Mouse (Mus musculus): Measurements from ENCODE around the gene Pprc1. TPM values are rescaled to one million over a fixed set of nuclear protein-coding genes. Genes with fewer than 3 reads are reported as not detected.

Gene Pprc1
- polyA plus RNA-seq, 1 experiment from 2014 or later: 49.4 TPM

DNA sequence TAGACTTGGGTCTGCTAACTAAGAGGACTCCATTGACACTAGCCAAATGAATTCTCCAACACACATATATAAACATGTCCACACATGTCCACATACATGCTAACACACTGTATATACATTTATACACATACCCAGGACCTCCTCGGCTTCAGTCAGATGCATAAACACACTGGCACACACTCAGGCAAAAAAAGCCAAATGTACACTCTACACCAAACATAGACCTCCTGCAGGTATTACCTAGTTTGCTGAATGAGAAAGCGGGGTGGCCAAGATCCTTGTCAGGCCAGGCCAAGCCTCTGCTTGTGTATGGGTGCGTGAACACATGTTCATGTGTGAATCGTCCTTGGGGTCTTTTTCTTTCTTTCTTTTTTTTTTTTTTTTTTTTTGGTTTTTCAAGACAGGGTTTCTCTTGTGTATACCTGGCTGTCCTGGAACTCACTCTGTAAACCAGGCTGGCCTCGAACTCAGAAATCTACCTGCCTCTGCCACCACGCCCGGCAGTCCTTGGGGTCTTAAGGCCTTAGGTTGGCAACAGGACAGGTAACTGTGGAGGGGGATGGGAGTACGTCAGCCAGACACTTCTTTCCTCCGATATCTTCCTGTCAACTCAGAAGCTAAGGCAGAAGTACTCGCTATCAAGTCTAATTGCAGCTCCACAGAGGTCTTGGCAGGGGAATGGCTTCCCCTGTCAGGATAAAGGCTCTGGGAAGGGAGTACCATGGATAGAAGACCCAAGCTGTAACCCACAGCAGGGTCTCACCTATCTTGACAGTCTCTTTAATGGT, 14.3 kb upstream of the Pprc1 start:
- H3K27ac ChIP-seq (ENCODE audit: low read length): no peak overlapping the region
- peaks cover 45% of the 10 kb centered on the region for H3K36me3 ChIP-seq (ENCODE audit: control insufficient read depth, insufficient read depth, low read length)
- 96% methylated on average over 10 of the region's 10 CpGs for WGBS
- ATAC-seq (ENCODE audit: insufficient number of reproducible peaks, insufficient read depth, low FRiP score, low read depth): no peak
- H3K4me1 ChIP-seq (ENCODE audit: control insufficient read depth, insufficient read depth, low read length): no peaks in the 10 kb centered on the region
- no peak overlapping the region for H3K4me2 ChIP-seq (replicated peaks; ENCODE audit: low read depth, low read length)
- H3K9ac ChIP-seq (replicated peaks; ENCODE audit: low read depth, low read length): no peak overlapping the region
- no peak overlapping the region for H3K4me3 ChIP-seq (ENCODE audit: low read depth, low read length)
- H3K27me3 ChIP-seq (ENCODE audit: control insufficient read depth, insufficient read depth, low read length): no peaks in the 10 kb centered on the region
- no peaks in the 10 kb centered on the region for H3K9me3 ChIP-seq (ENCODE audit: control insufficient read depth, low read depth, low read length)

DNA sequence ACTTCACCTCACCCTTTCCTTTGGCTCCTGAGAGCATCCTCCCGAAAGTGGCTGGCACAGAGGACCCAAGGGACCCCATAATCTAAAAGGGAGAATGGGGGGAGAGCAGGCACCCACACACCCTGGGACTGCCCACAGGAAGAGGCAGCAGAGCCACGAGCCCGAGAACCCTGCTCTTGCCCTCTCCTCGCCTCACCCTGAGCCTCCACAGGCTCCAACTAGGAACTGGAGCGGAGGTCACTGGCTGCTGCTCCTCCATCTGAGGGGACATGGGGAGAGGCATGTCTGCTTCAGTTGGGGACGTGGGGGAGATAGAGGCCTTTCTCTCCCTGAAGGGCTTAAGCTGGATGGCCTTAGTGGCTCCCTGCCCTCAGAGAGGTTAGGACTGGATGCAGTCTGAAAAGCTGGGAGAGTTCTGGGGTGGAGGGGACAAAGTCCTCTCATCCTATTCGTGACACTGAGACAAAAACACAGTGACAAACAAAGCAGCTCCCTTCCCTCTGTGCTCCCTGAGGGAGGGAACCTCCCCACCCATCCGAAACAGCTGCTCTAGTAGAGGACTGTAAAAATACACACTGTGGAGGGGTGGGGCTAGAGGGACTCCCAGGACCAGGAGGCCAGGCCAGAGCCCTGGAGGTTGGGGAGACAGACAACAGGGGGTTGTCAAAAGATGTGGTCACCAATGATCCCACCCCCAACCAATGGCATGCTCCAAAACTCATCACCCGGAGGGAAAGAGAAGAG, 12.8 kb upstream of the Pprc1 start:
- no peak overlapping the region for H3K27ac ChIP-seq (ENCODE audit: low read length)
- H3K4me3 ChIP-seq (ENCODE audit: low read depth, low read length): no peak overlapping the region
- H3K9ac ChIP-seq (replicated peaks; ENCODE audit: low read depth, low read length): no peak overlapping the region
- ATAC-seq (ENCODE audit: insufficient number of reproducible peaks, insufficient read depth, low FRiP score, low read depth): no peak
- H3K4me1 ChIP-seq (ENCODE audit: control insufficient read depth, insufficient read depth, low read length): peaks cover 6% of the 10 kb centered on the region; the same call in 1 of the 2 replicates
- H3K36me3 ChIP-seq (ENCODE audit: control insufficient read depth, insufficient read depth, low read length): peaks cover 58% of the 10 kb centered on the region
- no peaks in the 10 kb centered on the region for H3K9me3 ChIP-seq (ENCODE audit: control insufficient read depth, low read depth, low read length)
- H3K4me2 ChIP-seq (replicated peaks; ENCODE audit: low read depth, low read length): no peak overlapping the region
- 77% methylated on average over 9 of the region's 9 CpGs for WGBS
- no peaks in the 10 kb centered on the region for H3K27me3 ChIP-seq (ENCODE audit: control insufficient read depth, insufficient read depth, low read length)

DNA sequence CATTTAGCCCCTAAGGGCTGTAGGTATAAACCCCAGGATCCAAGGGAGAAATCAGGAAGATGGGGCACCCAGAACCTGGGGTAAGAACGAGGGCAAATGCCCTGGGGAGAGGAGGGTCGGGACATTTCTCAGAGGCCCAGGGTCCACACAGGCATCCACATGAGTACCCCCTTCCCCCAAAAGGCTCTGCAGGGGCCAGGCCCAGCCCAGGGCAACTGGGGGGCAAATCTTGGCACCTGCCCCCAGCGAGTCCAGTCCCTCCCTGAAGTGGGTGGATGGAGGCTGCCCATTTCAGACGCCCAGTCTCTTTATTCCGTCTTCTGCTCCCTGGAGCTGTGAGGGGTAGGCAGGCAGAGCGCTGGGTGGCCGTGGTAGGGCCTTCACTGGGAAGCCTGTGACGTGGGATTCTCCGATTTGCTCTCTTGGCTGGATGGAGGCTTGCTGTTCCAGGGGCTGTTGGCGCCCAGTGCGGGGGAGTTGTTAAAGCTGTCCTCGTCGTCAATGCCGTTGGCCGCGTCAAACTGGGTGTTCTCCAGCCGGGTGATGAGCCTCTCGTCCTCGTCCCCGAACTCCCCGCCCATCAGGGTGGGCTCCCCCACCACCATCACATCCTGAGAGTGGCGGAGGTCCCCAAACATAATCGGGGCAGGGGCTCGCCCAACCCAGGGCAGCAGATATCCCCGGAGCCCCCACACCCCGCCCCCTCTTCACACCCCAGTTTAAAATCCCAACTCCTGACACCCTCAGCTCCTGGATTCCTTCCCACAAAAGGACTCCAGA, 11.8 kb upstream of the Pprc1 start:
- no peak overlapping the region for H3K4me3 ChIP-seq (ENCODE audit: low read depth, low read length)
- ATAC-seq (ENCODE audit: insufficient number of reproducible peaks, insufficient read depth, low FRiP score, low read depth): no peak
- 83% methylated on average over 26 of the region's 26 CpGs for WGBS
- H3K9me3 ChIP-seq (ENCODE audit: control insufficient read depth, low read depth, low read length): no peaks in the 10 kb centered on the region
- no peak overlapping the region for H3K9ac ChIP-seq (replicated peaks; ENCODE audit: low read depth, low read length)
- H3K27ac ChIP-seq (ENCODE audit: low read length): no peak overlapping the region
- H3K4me2 ChIP-seq (replicated peaks; ENCODE audit: low read depth, low read length): no peak overlapping the region
- H3K36me3 ChIP-seq (ENCODE audit: control insufficient read depth, insufficient read depth, low read length): peaks cover 58% of the 10 kb centered on the region
- peaks cover 16% of the 10 kb centered on the region for H3K4me1 ChIP-seq (ENCODE audit: control insufficient read depth, insufficient read depth, low read length)
- H3K27me3 ChIP-seq (ENCODE audit: control insufficient read depth, insufficient read depth, low read length): no peaks in the 10 kb centered on the region

DNA sequence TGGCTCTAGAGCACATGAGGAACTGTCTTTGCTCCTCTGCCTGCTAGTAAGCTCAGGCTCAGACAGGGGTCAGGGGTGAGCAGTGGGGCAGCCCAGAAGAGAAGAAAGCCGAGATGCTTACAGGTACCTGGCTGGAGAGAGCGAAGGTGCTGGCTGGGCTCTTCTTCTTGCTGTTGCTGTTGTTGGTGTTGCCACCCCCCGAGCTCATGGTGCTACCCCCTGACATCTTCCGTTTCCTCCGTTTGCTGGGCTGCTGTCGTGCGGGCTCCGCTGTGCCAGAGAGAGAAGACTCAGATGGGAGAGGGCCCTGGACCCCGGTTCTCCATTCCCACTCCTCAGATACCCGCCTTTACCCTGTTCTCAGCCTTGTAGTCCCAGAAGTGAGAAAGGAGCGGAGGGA, 10.8 kb upstream of the Pprc1 start:
- ATAC-seq (ENCODE audit: insufficient number of reproducible peaks, insufficient read depth, low FRiP score, low read depth): no peak
- Histone ChIP-seq H3K27ac (ENCODE audit: low read length) (no peak overlapping the region), H3K27me3 (ENCODE audit: control insufficient read depth, insufficient read depth, low read length) (no peaks in the 10 kb centered on the region), H3K36me3 (ENCODE audit: control insufficient read depth, insufficient read depth, low read length) (peaks cover 58% of the 10 kb centered on the region), H3K9ac (replicated peaks; ENCODE audit: low read depth, low read length) (no peak overlapping the region), H3K4me2 (replicated peaks; ENCODE audit: low read depth, low read length) (no peak overlapping the region), H3K9me3 (ENCODE audit: control insufficient read depth, low read depth, low read length) (no peaks in the 10 kb centered on the region), H3K4me1 (ENCODE audit: control insufficient read depth, insufficient read depth, low read length) (peaks cover 17% of the 10 kb centered on the region), H3K4me3 (ENCODE audit: low read depth, low read length) (no peak overlapping the region)
- WGBS: 93% methylated on average over 11 of the region's 11 CpGs

DNA sequence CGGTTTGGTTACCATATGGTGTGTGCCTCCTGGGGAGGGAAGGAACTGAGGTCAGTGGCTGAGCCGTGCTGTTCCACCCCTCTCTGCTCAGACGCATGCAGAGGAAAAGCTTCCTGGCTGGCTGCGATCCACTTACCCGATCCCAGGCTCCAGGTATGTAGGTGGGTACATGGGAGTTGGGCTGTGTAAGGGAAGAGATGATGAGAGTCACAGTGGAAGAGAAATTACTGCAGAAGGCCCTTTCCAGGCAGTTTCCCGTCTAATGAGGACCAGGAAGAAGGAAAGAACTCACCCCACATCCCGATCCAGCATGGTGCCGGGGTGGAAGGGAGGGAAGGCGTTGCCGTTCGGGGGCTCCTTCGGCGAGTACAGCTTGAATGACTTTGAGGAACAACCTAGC, 8.7 kb upstream of the Pprc1 start:
- peaks cover 30% of the 10 kb centered on the region for H3K4me1 ChIP-seq (ENCODE audit: control insufficient read depth, insufficient read depth, low read length)
- no peak overlapping the region for H3K9ac ChIP-seq (replicated peaks; ENCODE audit: low read depth, low read length)
- H3K4me3 ChIP-seq (ENCODE audit: low read depth, low read length): no peak overlapping the region
- H3K4me2 ChIP-seq (replicated peaks; ENCODE audit: low read depth, low read length): no peak overlapping the region
- 90% methylated on average over 13 of the region's 13 CpGs for WGBS
- no peaks in the 10 kb centered on the region for H3K9me3 ChIP-seq (ENCODE audit: control insufficient read depth, low read depth, low read length)
- H3K27me3 ChIP-seq (ENCODE audit: control insufficient read depth, insufficient read depth, low read length): no peaks in the 10 kb centered on the region
- no peak overlapping the region for H3K27ac ChIP-seq (ENCODE audit: low read length)
- peaks cover 56% of the 10 kb centered on the region for H3K36me3 ChIP-seq (ENCODE audit: control insufficient read depth, insufficient read depth, low read length)
- ATAC-seq (ENCODE audit: insufficient number of reproducible peaks, insufficient read depth, low FRiP score, low read depth): no peak

DNA sequence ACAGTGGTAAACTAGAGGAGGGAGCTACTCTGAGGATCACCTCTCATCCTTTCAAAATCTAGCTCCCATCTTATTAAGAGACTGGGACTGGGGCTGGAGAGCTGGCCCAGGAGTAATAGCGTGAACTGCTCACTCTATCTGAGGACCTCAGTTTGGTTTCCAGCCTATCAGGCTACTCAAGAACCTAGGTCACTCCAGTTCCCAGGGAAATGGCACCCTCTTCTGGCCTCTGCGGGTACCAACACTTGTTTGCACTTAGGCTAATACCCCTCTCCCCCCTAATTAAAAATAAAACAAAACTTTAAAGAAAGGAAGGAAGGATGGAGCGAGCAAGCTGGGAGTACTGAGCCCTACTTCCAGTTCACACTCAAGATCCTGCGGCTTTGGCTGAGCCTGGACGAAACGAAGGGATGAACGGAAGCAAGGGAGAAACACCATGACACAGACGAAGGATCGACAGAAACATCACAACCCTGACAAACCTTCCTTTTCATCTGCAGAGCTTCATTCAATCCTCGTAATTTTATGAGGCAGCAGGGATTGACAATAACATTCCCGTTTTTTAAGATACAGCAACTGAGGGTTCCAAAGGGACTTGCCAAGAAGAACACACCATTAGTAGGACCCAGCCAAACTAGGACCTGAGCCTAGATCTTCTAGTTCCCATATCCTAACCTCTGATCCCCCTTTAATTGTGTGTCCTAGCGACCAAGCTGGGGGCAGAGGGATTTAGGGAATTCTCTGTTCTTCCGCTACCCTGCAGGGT, 8.0 kb upstream of the Pprc1 start:
- Histone ChIP-seq H3K4me3 (ENCODE audit: low read depth, low read length) (peak overlapping the region; percentile 90), H3K4me2 (replicated peaks; ENCODE audit: low read depth, low read length) (peak overlapping the region; percentile 98), H3K36me3 (ENCODE audit: control insufficient read depth, insufficient read depth, low read length) (peaks cover 51% of the 10 kb centered on the region), H3K9ac (replicated peaks; ENCODE audit: low read depth, low read length) (peak overlapping the region; percentile 28; the same call in 1 of the 2 replicates), H3K27ac (ENCODE audit: low read length) (peak overlapping the region; percentile 95; the same call in 1 of the 2 replicates), H3K9me3 (ENCODE audit: control insufficient read depth, low read depth, low read length) (no peaks in the 10 kb centered on the region), H3K4me1 (ENCODE audit: control insufficient read depth, insufficient read depth, low read length) (peaks cover 37% of the 10 kb centered on the region), H3K27me3 (ENCODE audit: control insufficient read depth, insufficient read depth, low read length) (no peaks in the 10 kb centered on the region)
- ATAC-seq (ENCODE audit: insufficient number of reproducible peaks, insufficient read depth, low FRiP score, low read depth): no peak
- WGBS: 71% methylated on average over 13 of the region's 13 CpGs

DNA sequence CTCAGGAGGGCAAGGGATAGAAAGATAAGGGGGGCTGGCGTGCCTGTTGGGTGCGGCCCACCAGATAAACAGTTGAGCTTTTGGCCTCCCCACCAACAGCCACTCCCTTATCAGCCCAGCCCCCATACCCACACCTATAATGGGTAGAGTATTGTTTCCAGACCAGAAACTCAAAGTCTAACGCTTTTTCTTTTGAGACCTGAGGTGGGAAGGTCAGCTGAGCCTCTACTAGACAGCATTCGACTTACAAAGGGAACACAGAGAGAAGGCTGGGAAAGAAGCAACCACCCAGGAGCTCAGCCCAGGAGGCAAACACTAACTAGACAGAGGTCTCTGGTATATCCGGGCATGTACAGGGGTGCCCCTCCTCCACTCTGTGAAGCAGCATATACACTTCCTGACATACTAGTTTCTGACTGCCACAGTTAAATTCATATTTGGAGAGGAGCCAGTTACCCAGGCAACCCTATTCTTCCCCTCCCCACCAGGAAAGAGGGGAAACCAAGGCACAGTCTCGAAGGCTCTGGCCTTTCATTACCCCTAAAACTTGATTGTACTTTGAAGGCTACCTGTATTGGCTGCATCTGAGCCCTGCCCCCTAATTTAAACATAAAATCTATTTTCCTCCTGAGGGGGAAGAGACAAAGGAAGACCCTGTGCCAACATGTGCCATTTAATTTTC, 7.3 kb upstream of the Pprc1 start:
- Histone ChIP-seq H3K9me3 (ENCODE audit: control insufficient read depth, low read depth, low read length) (no peaks in the 10 kb centered on the region), H3K4me1 (ENCODE audit: control insufficient read depth, insufficient read depth, low read length) (peaks cover 44% of the 10 kb centered on the region), H3K9ac (replicated peaks; ENCODE audit: low read depth, low read length) (peak overlapping the region; percentile 94), H3K27me3 (ENCODE audit: control insufficient read depth, insufficient read depth, low read length) (no peaks in the 10 kb centered on the region), H3K4me2 (replicated peaks; ENCODE audit: low read depth, low read length) (peak overlapping the region; percentile 98), H3K36me3 (ENCODE audit: control insufficient read depth, insufficient read depth, low read length) (peaks cover 43% of the 10 kb centered on the region), H3K27ac (ENCODE audit: low read length) (peak overlapping the region; percentile 95; the same call in 1 of the 2 replicates), H3K4me3 (ENCODE audit: low read depth, low read length) (peak overlapping the region; percentile 90)
- WGBS: 15% methylated on average over 6 of the region's 6 CpGs
- ATAC-seq (ENCODE audit: insufficient number of reproducible peaks, insufficient read depth, low FRiP score, low read depth): no peak

Data from stomach, embryonic 14.5 days (tissue).